Mouse (Mus musculus): Measurements from ENCODE around the gene Klf3.
"Not testable (repeated sequence)": the region's sequence is repeated elsewhere in the genome, so short reads cannot be mapped to it uniquely, and the experiment has no call there.

Klf3 gene

GRCm38 (mm10) chr5:64878526-64878925 lies 75.3 kb downstream of the Klf3 start:
- DNase-seq (ENCODE audit: low spot score) = no peak

- no peak for DNase-seq (ENCODE audit: low spot score)
These were observed 76.1 kb downstream of the Klf3 start for GRCm38 (mm10) chr5:64879241-64879640.

GRCm38 (mm10) chr5:64881559-64881958 lies 78.4 kb downstream of the Klf3 start:
- DNase-seq (ENCODE audit: low spot score) = not testable (repeated sequence)

- DNase-seq (ENCODE audit: low spot score) = not testable (repeated sequence)
These were observed 78.8 kb downstream of the Klf3 start for GRCm38 (mm10) chr5:64881976-64882375.
